Mouse (Mus musculus) brown adipose tissue, adult 24 weeks (tissue): ENCODE measurements around the gene Man2c1. TPM values are rescaled to one million over a fixed set of nuclear protein-coding genes. Genes with fewer than 3 reads are reported as not detected.

ENCODE experiments used
- H3K27ac ChIP-seq: fragments of 200-500 bp; replicated peaks from 2 replicates; pipeline ENCODE4 v1.5.1; 2012; ENCODE audit warnings: low read depth, mild to moderate bottlenecking, low read length
- H3K4me1 ChIP-seq: fragments of 200-500 bp; 2 replicates; pipeline ENCODE4 v1.6.1; 2012; ENCODE audit warnings: low read length, mixed read lengths; ENCODE audit not compliant: control insufficient read depth, insufficient read depth, insufficient read length
- H3K4me3 ChIP-seq: fragments of 200-500 bp; 2 replicates; pipeline ENCODE4 v1.5.1; 2012; ENCODE audit warnings: low read depth, mild to moderate bottlenecking, low read length, moderate library complexity; ENCODE audit not compliant: insufficient read depth
- polyA plus RNA-seq: library from polyadenylated mRNA; stranded (reverse); fragments of >200 nt; gene quantifications from 2 replicates; pipeline ENCODE4 v1.2.4, GENCODE M21; 2012; ENCODE audit not compliant: missing spikeins, insufficient read depth, insufficient read length

Gene Man2c1
- polyA plus RNA-seq, 1 experiment: 33.1 TPM

DNA sequence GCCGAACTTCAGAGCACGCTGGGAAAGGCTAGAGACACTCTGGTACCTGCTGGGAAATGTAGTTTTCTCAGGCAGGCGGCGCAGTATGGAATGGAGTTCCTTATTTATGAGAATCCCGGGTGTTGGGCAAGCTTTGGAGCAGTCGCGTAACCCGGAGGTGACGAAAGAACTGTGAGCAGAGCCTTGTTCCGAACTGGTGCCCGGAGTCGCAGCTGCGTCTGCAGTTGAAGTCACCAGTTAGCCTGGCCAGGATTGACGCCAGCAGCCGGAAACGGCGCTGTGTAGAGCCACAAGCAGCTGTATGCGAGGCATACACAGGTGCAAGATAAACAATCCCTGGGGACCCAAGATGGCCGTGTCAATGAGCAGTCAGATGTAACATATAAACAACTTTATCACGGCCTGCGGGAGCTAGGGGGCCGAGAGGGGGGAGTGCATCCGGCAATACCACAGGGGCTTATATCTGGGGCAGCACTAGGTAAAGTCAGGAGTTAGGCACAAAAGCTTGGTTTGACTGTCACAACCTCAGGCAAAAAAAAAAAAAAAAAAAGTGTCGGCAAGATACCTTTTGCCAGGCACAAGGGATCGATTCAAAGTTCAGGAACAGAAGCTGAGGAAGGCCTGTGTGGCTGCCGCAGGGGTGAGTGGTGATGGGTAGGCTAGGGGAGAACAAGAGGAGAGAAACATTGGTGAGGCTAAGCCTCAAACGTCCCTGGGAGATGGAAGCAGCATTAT lies 17.8 kb downstream of the Man2c1 start, which contains the start of gene Neil1:
Gene Neil1, minus strand, starts transcription at position 162 of the 735 bp plus-strand sequence.
- Histone ChIP-seq H3K4me1 (peaks cover 10% of the 10 kb centered on the region), H3K4me3 (peak within 1 kb of the TSS; percentile 72), H3K27ac (peak within 1 kb of the TSS; percentile 87)

- no peak overlapping the region; the same call in 1 of the 2 replicates for H3K27ac ChIP-seq
- H3K4me3 ChIP-seq: no peak overlapping the region; the same call in 1 of the 2 replicates
- H3K4me1 ChIP-seq: peaks cover 10% of the 10 kb centered on the region
Observed at GRCm38 (mm10) chr9:57149021-57149420, 18.5 kb downstream of the Man2c1 start.

GRCm38 (mm10) chr9:57150192-57150591 lies 19.7 kb downstream of the Man2c1 start:
- Histone ChIP-seq H3K4me3 (no peak overlapping the region), H3K27ac (no peak overlapping the region)

GRCm38 (mm10) chr9:57152331-57152730 lies 21.8 kb downstream of the Man2c1 start:
- Histone ChIP-seq H3K4me3 (no peak overlapping the region), H3K27ac (no peak overlapping the region), H3K4me1 (peaks cover 8% of the 10 kb centered on the region; the same call in 1 of the 2 replicates)

More at GRCm38 (mm10) chr9:57150192-57150591, 19.7 kb downstream of the Man2c1 start:
- H3K4me1 ChIP-seq: peaks cover 10% of the 10 kb centered on the region

DNA sequence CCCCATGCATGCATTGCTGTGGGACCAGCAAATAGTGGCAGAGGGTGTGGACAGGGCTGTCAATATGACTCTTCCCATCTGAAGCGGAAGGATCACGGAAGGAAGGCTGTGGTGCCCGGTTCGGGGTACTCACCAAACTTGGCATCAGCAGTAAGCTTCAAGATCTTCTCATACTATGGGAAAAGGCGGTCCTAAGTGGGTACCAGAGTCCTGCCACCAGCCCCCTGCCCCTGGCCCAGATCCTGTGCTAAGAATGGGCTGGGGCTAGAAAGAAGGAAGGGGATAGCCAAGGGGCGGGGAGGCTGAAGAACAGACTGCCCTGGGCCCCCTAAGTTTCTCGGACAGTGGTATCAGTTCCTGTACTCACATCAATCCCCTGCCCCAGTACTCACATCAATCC lies 25.9 kb downstream of the Man2c1 start:
- no peak overlapping the region for H3K27ac ChIP-seq
- H3K4me1 ChIP-seq: peaks cover 9% of the 10 kb centered on the region; the same call in 1 of the 2 replicates
- no peak overlapping the region for H3K4me3 ChIP-seq

GRCm38 (mm10) chr9:57156823-57157222 lies 26.3 kb downstream of the Man2c1 start:
- no peak overlapping the region for H3K4me3 ChIP-seq
- peaks cover 9% of the 10 kb centered on the region; the same call in 1 of the 2 replicates for H3K4me1 ChIP-seq
- no peak overlapping the region for H3K27ac ChIP-seq

DNA sequence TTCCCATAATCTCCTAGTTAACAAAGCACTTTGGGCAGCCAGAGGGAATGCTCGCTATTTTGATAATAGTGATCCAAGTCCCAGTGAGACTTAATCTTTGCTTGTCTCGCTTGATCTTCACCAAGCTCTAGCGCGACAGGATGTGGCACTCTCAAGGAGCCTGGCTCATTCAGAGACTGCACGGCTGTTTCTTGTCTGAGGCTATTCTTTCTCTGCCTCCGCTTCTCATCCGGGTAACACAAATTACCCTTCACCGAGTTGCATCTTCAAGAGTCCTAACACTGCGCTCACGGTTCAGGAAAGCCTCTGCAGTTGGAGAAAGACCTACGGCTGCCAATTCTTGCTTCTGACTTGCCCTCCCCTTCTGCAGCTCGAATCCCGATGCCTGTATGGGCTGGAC lies 27.0 kb downstream of the Man2c1 start:
- H3K27ac ChIP-seq: peak overlapping the region; percentile 52; the same call in 1 of the 2 replicates
- H3K4me1 ChIP-seq: peaks cover 9% of the 10 kb centered on the region; the same call in 1 of the 2 replicates
- H3K4me3 ChIP-seq: peak overlapping the region; percentile 76

DNA sequence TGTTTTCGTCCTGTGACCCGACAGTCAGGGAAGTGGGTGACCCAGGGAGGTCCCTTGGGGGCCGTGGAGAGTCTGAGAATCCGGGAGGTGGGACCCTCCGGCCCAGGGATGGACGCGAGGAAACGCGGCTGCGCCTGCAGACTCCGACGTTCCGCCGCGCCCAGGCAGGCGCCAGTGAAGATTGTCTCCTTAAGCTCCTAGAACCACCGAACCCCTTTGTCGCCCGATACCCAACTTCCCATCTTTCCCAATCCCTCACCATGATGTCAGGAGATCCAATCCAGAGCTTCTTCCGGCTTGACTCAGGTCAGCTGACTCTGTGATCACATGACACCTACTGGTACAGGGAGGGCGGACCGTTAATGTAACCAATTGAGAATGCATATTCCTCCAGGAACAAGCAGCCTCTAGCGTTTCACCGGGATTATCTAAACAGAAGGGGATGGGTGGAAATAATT lies 27.6 kb downstream of the Man2c1 start, which contains the start of gene Commd4:
Gene Commd4, minus strand, starts transcription at position 319 of the 458 bp plus-strand sequence.
- Histone ChIP-seq H3K4me1 (peaks cover 9% of the 10 kb centered on the region; the same call in 1 of the 2 replicates), H3K27ac (peak within 1 kb of the TSS; percentile 52; the same call in 1 of the 2 replicates), H3K4me3 (peak within 1 kb of the TSS; percentile 76)

DNA sequence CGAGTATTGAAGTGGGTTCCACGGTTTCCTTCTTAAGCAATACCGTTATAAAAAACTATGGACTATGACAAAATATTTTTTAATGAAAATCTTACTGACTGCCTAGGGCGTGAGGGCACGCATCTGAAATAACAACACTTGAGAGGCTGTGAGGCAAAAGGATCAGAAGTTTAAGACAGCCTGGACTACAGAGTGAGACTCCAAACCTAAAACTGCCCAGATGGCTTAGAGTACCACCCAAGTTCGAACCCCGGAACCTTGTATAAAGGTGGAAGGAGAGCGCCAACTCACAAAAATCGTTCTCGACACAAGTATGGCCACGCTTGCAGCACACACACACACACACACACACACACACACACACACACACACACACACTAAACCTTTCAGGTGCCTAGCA lies 28.0 kb downstream of the Man2c1 start:
- Histone ChIP-seq H3K27ac (no peak overlapping the region), H3K4me3 (peak overlapping the region; percentile 76)

DNA sequence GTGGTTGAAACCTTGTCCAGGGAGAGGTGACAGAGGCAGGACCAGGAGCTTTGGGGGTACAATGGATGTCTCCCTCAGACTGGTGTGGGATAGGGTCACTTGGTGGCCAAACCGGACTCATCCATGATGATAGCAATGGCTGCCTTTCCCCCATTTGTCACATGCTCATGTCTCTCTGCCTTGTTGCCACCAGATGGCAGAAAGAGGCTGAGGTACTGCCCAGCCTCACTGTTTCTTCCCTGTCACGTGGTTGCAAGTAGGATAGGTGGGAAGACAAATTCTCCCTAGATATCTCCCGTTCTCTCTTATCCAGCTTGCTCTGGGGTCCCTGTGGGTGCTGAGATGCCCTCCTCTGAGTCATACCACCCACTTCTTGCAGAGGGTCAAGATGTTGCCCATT lies 32.0 kb downstream of the Man2c1 start:
- Histone ChIP-seq H3K4me3 (no peak overlapping the region), H3K4me1 (peaks cover 2% of the 10 kb centered on the region; the same call in 1 of the 2 replicates), H3K27ac (no peak overlapping the region)

More for the DNA sequence above, 28.0 kb downstream of the Man2c1 start:
- peaks cover 9% of the 10 kb centered on the region; the same call in 1 of the 2 replicates for H3K4me1 ChIP-seq

DNA sequence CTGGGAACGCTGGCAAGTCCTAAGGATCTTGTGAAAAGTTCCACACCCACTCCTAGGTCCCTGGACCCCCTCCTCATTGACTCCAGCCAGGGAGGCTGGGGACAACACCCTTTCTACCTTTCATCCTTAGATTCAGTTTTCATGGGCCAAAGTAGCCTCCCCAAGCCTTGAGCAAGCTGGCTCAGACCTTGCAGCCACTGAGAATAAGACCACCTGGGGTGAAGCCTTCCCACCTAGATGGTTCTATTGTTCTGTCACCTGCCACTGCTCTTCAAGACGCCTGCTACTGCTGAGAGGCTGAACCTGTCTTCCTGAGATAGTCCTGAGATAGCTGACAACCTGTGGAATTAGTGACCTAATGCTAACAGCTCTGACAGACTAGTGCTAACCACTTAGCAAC lies 32.6 kb downstream of the Man2c1 start:
- H3K4me1 ChIP-seq: no peaks in the 10 kb centered on the region
- H3K4me3 ChIP-seq: no peak overlapping the region
- H3K27ac ChIP-seq: no peak overlapping the region

- H3K27ac ChIP-seq: no peak overlapping the region
- no peak overlapping the region for H3K4me3 ChIP-seq
Observed at GRCm38 (mm10) chr9:57166173-57166572, 35.7 kb downstream of the Man2c1 start.

DNA sequence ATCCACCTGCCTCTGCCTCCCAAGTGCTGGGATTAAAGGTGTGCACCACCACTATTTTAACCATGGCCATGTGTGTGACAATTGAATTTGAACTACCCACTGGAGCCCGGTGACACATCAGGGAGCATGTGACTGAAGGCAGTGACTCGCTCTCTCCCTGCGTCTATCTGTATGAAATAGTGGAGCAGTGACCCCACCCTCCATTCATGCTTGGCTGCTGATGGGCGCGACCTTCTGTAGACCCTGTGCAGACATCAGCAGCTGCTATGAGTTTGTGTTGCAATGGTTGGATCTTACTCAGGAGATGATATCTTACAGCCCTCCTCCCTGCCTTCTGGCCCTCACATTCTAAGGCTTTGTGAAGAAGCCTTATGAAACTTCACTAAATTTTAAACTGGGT lies 37.9 kb downstream of the Man2c1 start:
- H3K4me3 ChIP-seq: no peak overlapping the region

More at GRCm38 (mm10) chr9:57166173-57166572, 35.7 kb downstream of the Man2c1 start:
- H3K4me1 ChIP-seq: no peaks in the 10 kb centered on the region

More for the DNA sequence above, 37.9 kb downstream of the Man2c1 start:
- Histone ChIP-seq H3K27ac (no peak overlapping the region), H3K4me1 (no peaks in the 10 kb centered on the region)
